Mouse (Mus musculus) limb, embryonic 12.5 days (tissue): ENCODE data around the gene N4bp2l2. TPM values are rescaled to one million over a fixed set of nuclear protein-coding genes. Genes with fewer than 3 reads are reported as not detected.

Experiments
- ATAC-seq: fragments of 200-750 bp; cut with Nextera tagmentation; 2 replicates; pipeline ENCODE4 v1.8.0; 2017; ENCODE audit warnings: low read depth, moderate TSS enrichment; ENCODE audit not compliant: insufficient number of reproducible peaks, insufficient read depth, low FRiP score, low TSS enrichment
- H3K27ac ChIP-seq: fragments of 300-500 bp; sonication (generic); 2 replicates; pipeline ENCODE4 v1.5.1; 2016; ENCODE audit warnings: mild to moderate bottlenecking, moderate library complexity
- H3K27me3 ChIP-seq: fragments of 300-500 bp; sonication (generic); 2 replicates; pipeline ENCODE4 v1.6.1; 2016; ENCODE audit warnings: mild to moderate bottlenecking, moderate library complexity
- H3K36me3 ChIP-seq: fragments of 300-500 bp; sonication (generic); 2 replicates; pipeline ENCODE4 v1.6.1; 2016; ENCODE audit warnings: mild to moderate bottlenecking, moderate library complexity
- H3K4me1 ChIP-seq: fragments of 300-500 bp; sonication (generic); replicated peaks from 2 replicates; pipeline ENCODE4 v1.6.1; 2016
- H3K4me2 ChIP-seq: fragments of 300-500 bp; sonication (generic); 2 replicates; pipeline ENCODE4 v1.6.1; 2016; ENCODE audit warnings: mild to moderate bottlenecking, moderate library complexity
- H3K4me3 ChIP-seq: fragments of 300-500 bp; sonication (generic); replicated peaks from 2 replicates; pipeline ENCODE4 v1.5.1; 2016; ENCODE audit warnings: mild to moderate bottlenecking
- H3K9ac ChIP-seq: fragments of 300-500 bp; sonication (generic); replicated peaks from 2 replicates; pipeline ENCODE4 v1.6.1; 2016; ENCODE audit warnings: mild to moderate bottlenecking, moderate library complexity
- H3K9me3 ChIP-seq: fragments of 300-500 bp; sonication (generic); 2 replicates; pipeline ENCODE4 v1.6.1; 2016; ENCODE audit warnings: mild to moderate bottlenecking, moderate library complexity
- WGBS: fragments of 180-500 bp; shearing (Covaris S2); methylation state at CpG from one replicate; pipeline ENCODE4 v1.1.7; 2016; 5-methylcytosine and 5-hydroxymethylcytosine counted together
- polyA plus RNA-seq: library from polyadenylated mRNA; unstranded; fragments of >200 nt; fragmentation: Nextera tagmentation; extraction: Ambion mirVana; gene quantifications from 2 replicates; pipeline ENCODE4 v1.2.1, GENCODE M21; 2016

N4bp2l2 gene
- polyA plus RNA-seq, 1 experiment from 2014 or later: 53.8 TPM

- no peaks in the 10 kb centered on the region for H3K4me1 ChIP-seq
- H3K27ac ChIP-seq: no peak overlapping the region
- peaks cover 79% of the 10 kb centered on the region for H3K36me3 ChIP-seq
- H3K4me3 ChIP-seq: no peak overlapping the region
- no peak for ATAC-seq
- no peaks in the 10 kb centered on the region for H3K27me3 ChIP-seq
- WGBS: 93% methylated on average over 6 of the region's 6 CpGs
- no peak overlapping the region for H3K4me2 ChIP-seq
- no peaks in the 10 kb centered on the region for H3K9me3 ChIP-seq
- H3K9ac ChIP-seq: no peak overlapping the region
These were observed 106.4 kb downstream of the N4bp2l2 start for GRCm38 (mm10) chr5:150559519-150560103.

Other genes starting within 250 kb of the N4bp2l2 start
- gene Zar1l, start 148.0 kb downstream of the N4bp2l2 start, polyA plus RNA-seq: not detected in 2 replicates
- 32.0 and 35.1 TPM in 2 replicates for gene Brca2, start 143.6 kb downstream of the N4bp2l2 start, polyA plus RNA-seq
- 4.7 and 5.0 TPM in 2 replicates for gene N4bp2l1, start 69.0 kb downstream of the N4bp2l2 start, polyA plus RNA-seq
- gene Pds5b, start 7.6 kb upstream of the N4bp2l2 start, polyA plus RNA-seq: 47.8 and 51.1 TPM in 2 replicates